Mouse (Mus musculus) T-cell, adult 66 days (primary cell): ENCODE measurements around the gene Zfp788. TPM values are rescaled to one million over a fixed set of nuclear protein-coding genes. Genes with fewer than 3 reads are reported as not detected.

ENCODE experiments used
- total RNA-seq, 2 experiments: library from RNA; stranded (reverse); gene quantifications; 3 replicates in 1 of 2; 4 replicates in 1 of 2; pipeline ENCODE4 v1.2.4; 2023

Gene Zfp788
- total RNA-seq, result 10 to 100 TPM; 24.1 to 28.8 TPM

DNA sequence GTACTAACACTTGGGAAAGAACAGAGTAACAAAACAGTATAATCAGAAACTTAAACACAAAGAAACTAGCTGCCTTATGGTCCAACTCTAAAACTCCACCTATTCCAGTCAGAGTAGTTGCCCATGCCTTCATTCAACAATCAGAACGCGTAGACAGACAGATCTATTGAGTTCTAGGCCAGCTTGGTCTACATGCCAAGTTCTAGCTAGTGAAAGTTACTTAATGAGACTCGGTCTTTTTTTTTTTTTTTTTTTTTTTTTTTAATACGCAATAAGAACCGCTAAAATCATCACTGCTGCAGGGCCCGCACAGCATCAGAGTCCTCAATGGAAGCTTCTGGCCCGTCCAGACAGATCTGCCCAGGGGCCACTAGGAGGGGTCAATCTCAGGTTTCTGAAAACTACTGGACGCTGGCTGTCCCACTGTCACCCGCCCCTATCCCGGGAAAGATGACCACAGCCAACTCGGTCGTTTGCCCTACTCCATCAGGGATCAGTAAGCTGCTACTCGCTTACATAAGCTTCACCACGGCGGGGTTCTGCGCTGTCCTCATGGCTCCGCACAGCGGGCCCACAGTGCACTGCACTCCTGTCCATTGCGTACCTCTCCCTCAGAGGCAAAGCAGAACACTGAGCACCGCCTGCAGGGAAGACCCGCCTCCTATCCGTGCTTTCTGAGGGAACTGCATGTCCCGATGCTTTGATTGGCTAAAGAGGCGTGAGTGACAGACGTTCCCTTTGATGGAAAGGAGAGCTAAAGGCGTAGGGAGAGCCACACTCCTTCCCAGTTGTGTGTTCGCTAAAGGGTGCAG lies at the start of gene Zfp788:
Gene Zfp788 (plus strand): TSS at position 795 of the 812 bp plus-strand sequence.

DNA sequence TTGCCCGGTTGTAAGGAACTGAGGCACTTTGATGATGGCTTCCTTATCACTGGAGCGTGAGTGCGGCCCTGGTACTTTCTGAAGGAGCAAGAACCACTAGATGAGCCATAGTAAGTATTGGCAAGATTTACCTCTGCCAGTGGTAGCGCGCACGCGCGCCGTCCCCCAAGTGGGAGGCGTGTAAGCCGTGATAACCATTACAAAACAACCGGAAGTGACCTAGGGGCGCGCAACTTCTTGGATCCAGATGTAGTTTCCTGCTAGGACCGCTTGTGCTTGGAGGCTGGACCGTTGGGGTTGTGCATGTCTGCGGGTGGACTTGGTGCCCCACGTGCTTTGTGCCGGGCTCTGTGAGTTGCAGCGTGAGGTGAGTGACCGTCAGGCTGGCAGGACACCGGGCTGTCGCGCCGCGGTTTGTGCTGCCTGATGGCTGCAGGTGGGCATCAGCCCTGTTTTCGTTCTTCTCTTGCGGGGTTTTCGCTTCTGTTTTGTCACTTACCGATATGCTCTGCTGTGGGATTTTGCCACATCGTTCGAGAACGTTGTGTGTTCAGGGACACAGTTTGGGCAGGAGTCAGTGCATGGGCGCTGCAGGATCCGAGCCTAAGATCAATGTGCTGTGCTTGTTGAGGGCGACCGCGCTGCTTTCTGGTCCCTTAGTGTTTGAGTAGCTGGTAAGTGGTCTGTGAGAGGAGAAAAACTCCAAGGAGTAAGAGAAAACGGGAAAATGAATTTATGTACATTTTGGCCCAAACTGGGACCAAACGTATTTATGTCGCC lies 33.8 kb upstream of the Zfp788 start, which contains the start of gene 2610021A01Rik:
Gene 2610021A01Rik (plus strand): TSS at position 197 of the 780 bp plus-strand sequence.

Other genes starting within 250 kb of the Zfp788 start
- gene AI987944, start 239.8 kb upstream of the Zfp788 start, total RNA-seq, result 10 to 100 TPM; 17.7 to 19.5 TPM
- gene Vmn2r57, start 184.5 kb upstream of the Zfp788 start, total RNA-seq, result not detected
- gene Gm20449, start 133.8 kb upstream of the Zfp788 start, total RNA-seq, result under 1 TPM; 0.17 to 0.18 TPM
- gene AW146154, start 133.3 kb upstream of the Zfp788 start, total RNA-seq, result 10 to 100 TPM; 12.2 to 15.9 TPM
- under 1 TPM in 1 of 2 experiments, not detected in 1; 0.87 TPM for gene Gm6871, start 59.5 kb upstream of the Zfp788 start, total RNA-seq
- gene 2610021A01Rik, start 34.0 kb upstream of the Zfp788 start, total RNA-seq, result 10 to 100 TPM; 34.2 to 41.7 TPM
- not detected for gene Vmn2r58, start 239.5 kb downstream of the Zfp788 start, total RNA-seq